Mouse (Mus musculus) forebrain, embryonic 13.5 days (tissue): ENCODE measurements at regions not wholly inside any gene's neighbourhood (a gene's known extent, or its start where the extent isn't known, plus 50 kb on each side); places are given as distances from the start of the nearest gene placed in this dataset.
A peak's percentile ranks its signal among the peaks of the same experiment; 100 is the strongest.

Experiments used
- ATAC-seq: fragments of 200-750 bp; cut with Nextera tagmentation; 2 replicates; pipeline ENCODE4 v1.8.0; 2017
- H3K27ac ChIP-seq: fragments of 300-500 bp; sonication (generic); 2 replicates; pipeline ENCODE4 v1.5.1; 2015; ENCODE audit warnings: inconsistent platforms, mild to moderate bottlenecking, moderate library complexity
- H3K27me3 ChIP-seq: fragments of 300-500 bp; sonication (generic); 2 replicates; pipeline ENCODE4 v1.6.1; 2015; ENCODE audit warnings: mild to moderate bottlenecking, inconsistent platforms
- H3K36me3 ChIP-seq: fragments of 300-500 bp; sonication (generic); 2 replicates; pipeline ENCODE4 v1.6.1; 2015; ENCODE audit warnings: mild to moderate bottlenecking, inconsistent platforms; ENCODE audit not compliant: poor library complexity, severe bottlenecking
- H3K4me1 ChIP-seq: fragments of 300-500 bp; sonication (generic); 2 replicates; pipeline ENCODE4 v1.6.1; 2015; ENCODE audit warnings: inconsistent platforms
- H3K4me2 ChIP-seq: fragments of 300-500 bp; sonication (generic); 2 replicates; pipeline ENCODE4 v1.6.1; 2015; ENCODE audit warnings: inconsistent platforms, mild to moderate bottlenecking, moderate library complexity
- H3K4me3 ChIP-seq: fragments of 300-500 bp; sonication (generic); 2 replicates; pipeline ENCODE4 v1.5.1; 2015; ENCODE audit warnings: mild to moderate bottlenecking, inconsistent platforms
- H3K9ac ChIP-seq: fragments of 300-500 bp; sonication (generic); 2 replicates; pipeline ENCODE4 v1.6.1; 2015; ENCODE audit warnings: mild to moderate bottlenecking, inconsistent platforms
- H3K9me3 ChIP-seq: fragments of 300-500 bp; sonication (generic); replicated peaks from 2 replicates; pipeline ENCODE4 v1.6.1; 2016; ENCODE audit warnings: inconsistent platforms
- WGBS: fragments of 180-500 bp; shearing (Covaris S2); methylation state at CpG from one replicate; pipeline ENCODE4 v1.1.7; 2015; 5-methylcytosine and 5-hydroxymethylcytosine counted together

GRCm38 (mm10) chr9:91073366-91074174, 288.6 kb upstream of the Zic4 start:
- Histone ChIP-seq H3K4me1 (no peaks in the 10 kb centered on the region), H3K27me3 (no peaks in the 10 kb centered on the region), H3K9me3 (no peaks in the 10 kb centered on the region), H3K36me3 (no peaks in the 10 kb centered on the region), H3K27ac (no peak overlapping the region), H3K4me2 (no peak overlapping the region), H3K9ac (no peak overlapping the region), H3K4me3 (no peak overlapping the region)
- 78% methylated on average over 4 of the region's 4 CpGs for WGBS
- ATAC-seq: no peak

- Histone ChIP-seq H3K9ac (no peak overlapping the region), H3K27ac (no peak overlapping the region), H3K4me2 (no peak overlapping the region), H3K4me1 (no peaks in the 10 kb centered on the region), H3K27me3 (no peaks in the 10 kb centered on the region), H3K36me3 (no peaks in the 10 kb centered on the region), H3K9me3 (no peaks in the 10 kb centered on the region), H3K4me3 (no peak overlapping the region)
- 55% methylated on average over 5 of the region's 5 CpGs for WGBS
- ATAC-seq: no peak
Measured at GRCm38 (mm10) chr9:91074175-91074480, 288.1 kb upstream of the Zic4 start.

GRCm38 (mm10) chr9:91077490-91077889, 284.7 kb upstream of the Zic4 start:
- Histone ChIP-seq H3K9me3 (no peaks in the 10 kb centered on the region), H3K36me3 (no peaks in the 10 kb centered on the region), H3K9ac (no peak overlapping the region), H3K27me3 (no peaks in the 10 kb centered on the region), H3K4me1 (no peaks in the 10 kb centered on the region), H3K27ac (no peak overlapping the region), H3K4me3 (no peak overlapping the region), H3K4me2 (no peak overlapping the region)
- no peak for ATAC-seq
- 8% methylated on average over 1 of the region's 1 CpGs for WGBS

- no peak overlapping the region for H3K9ac ChIP-seq
- no peaks in the 10 kb centered on the region for H3K27me3 ChIP-seq
- no peaks in the 10 kb centered on the region for H3K4me1 ChIP-seq
- H3K27ac ChIP-seq: no peak overlapping the region
- 45% methylated on average over 1 of the region's 1 CpGs for WGBS
- H3K36me3 ChIP-seq: no peaks in the 10 kb centered on the region
- H3K9me3 ChIP-seq: no peaks in the 10 kb centered on the region
- no peak overlapping the region for H3K4me3 ChIP-seq
- H3K4me2 ChIP-seq: no peak overlapping the region
- no peak for ATAC-seq
Measured at GRCm38 (mm10) chr9:91083791-91084190, 278.4 kb upstream of the Zic4 start.

GRCm38 (mm10) chr9:91085923-91086322, 276.3 kb upstream of the Zic4 start:
- Histone ChIP-seq H3K9ac (no peak overlapping the region), H3K27ac (no peak overlapping the region), H3K9me3 (no peaks in the 10 kb centered on the region), H3K4me3 (no peak overlapping the region), H3K36me3 (no peaks in the 10 kb centered on the region), H3K4me1 (no peaks in the 10 kb centered on the region), H3K27me3 (no peaks in the 10 kb centered on the region), H3K4me2 (no peak overlapping the region)
- ATAC-seq: no peak; the same call in 1 of the 2 replicates
- 90% methylated on average over 3 of the region's 3 CpGs for WGBS

GRCm38 (mm10) chr9:91089348-91089747, 272.9 kb upstream of the Zic4 start:
- Histone ChIP-seq H3K36me3 (no peaks in the 10 kb centered on the region), H3K27me3 (no peaks in the 10 kb centered on the region)
- ATAC-seq: no peak

GRCm38 (mm10) chr9:91091421-91092050, 270.7 kb upstream of the Zic4 start:
- H3K4me1 ChIP-seq: no peaks in the 10 kb centered on the region
- WGBS: 88% methylated on average over 1 of the region's 1 CpGs
- no peaks in the 10 kb centered on the region for H3K9me3 ChIP-seq
- H3K9ac ChIP-seq: no peak overlapping the region
- no peaks in the 10 kb centered on the region for H3K27me3 ChIP-seq
- H3K36me3 ChIP-seq: no peaks in the 10 kb centered on the region
- no peak overlapping the region for H3K27ac ChIP-seq
- H3K4me2 ChIP-seq: no peak overlapping the region
- no peak overlapping the region for H3K4me3 ChIP-seq
- ATAC-seq: no peak

More at GRCm38 (mm10) chr9:91089348-91089747, 272.9 kb upstream of the Zic4 start:
- Histone ChIP-seq H3K4me1 (no peaks in the 10 kb centered on the region), H3K9me3 (no peaks in the 10 kb centered on the region), H3K9ac (no peak overlapping the region), H3K27ac (no peak overlapping the region), H3K4me3 (no peak overlapping the region), H3K4me2 (no peak overlapping the region)
- 70% methylated on average over 2 of the region's 2 CpGs for WGBS

GRCm38 (mm10) chr9:91101614-91102407, 260.4 kb upstream of the Zic4 start:
- Histone ChIP-seq H3K27me3 (no peaks in the 10 kb centered on the region), H3K4me2 (no peak overlapping the region), H3K36me3 (no peaks in the 10 kb centered on the region), H3K4me3 (no peak overlapping the region), H3K9ac (no peak overlapping the region), H3K4me1 (no peaks in the 10 kb centered on the region), H3K27ac (no peak overlapping the region), H3K9me3 (no peaks in the 10 kb centered on the region)
- ATAC-seq: no peak
- WGBS: 64% methylated on average over 1 of the region's 1 CpGs

- no peaks in the 10 kb centered on the region for H3K36me3 ChIP-seq
- 79% methylated on average over 5 of the region's 5 CpGs for WGBS
- H3K4me1 ChIP-seq: no peaks in the 10 kb centered on the region; the same call in 1 of the 2 replicates
- H3K27me3 ChIP-seq: no peaks in the 10 kb centered on the region
- no peak overlapping the region for H3K4me3 ChIP-seq
- no peak overlapping the region for H3K9ac ChIP-seq
- H3K4me2 ChIP-seq: no peak overlapping the region
- no peaks in the 10 kb centered on the region for H3K9me3 ChIP-seq
- ATAC-seq: no peak
- no peak overlapping the region for H3K27ac ChIP-seq
Measured at GRCm38 (mm10) chr9:91122441-91123035, 239.7 kb upstream of the Zic4 start.

GRCm38 (mm10) chr9:91123208-91123607, 239.0 kb upstream of the Zic4 start:
- 92% methylated on average over 7 of the region's 7 CpGs for WGBS
- peak; percentile 59; the same call in 1 of the 2 replicates for ATAC-seq
- Histone ChIP-seq H3K36me3 (no peaks in the 10 kb centered on the region), H3K9me3 (no peaks in the 10 kb centered on the region), H3K4me1 (no peaks in the 10 kb centered on the region; the same call in 1 of the 2 replicates), H3K27me3 (no peaks in the 10 kb centered on the region), H3K9ac (no peak overlapping the region), H3K27ac (no peak overlapping the region), H3K4me3 (no peak overlapping the region), H3K4me2 (no peak overlapping the region)

- H3K36me3 ChIP-seq: no peaks in the 10 kb centered on the region
- peak; percentile 85; the same call in 1 of the 2 replicates for ATAC-seq
- H3K27ac ChIP-seq: no peak overlapping the region
- no peak overlapping the region for H3K9ac ChIP-seq
- H3K4me3 ChIP-seq: no peak overlapping the region
- H3K9me3 ChIP-seq: no peaks in the 10 kb centered on the region
- H3K4me1 ChIP-seq: no peaks in the 10 kb centered on the region; the same call in 1 of the 2 replicates
- H3K27me3 ChIP-seq: no peaks in the 10 kb centered on the region
- H3K4me2 ChIP-seq: no peak overlapping the region
- 43% methylated on average over 8 of the region's 8 CpGs for WGBS
Measured at GRCm38 (mm10) chr9:91126630-91127245, 235.5 kb upstream of the Zic4 start.
